Mouse (Mus musculus) stomach, postnatal 0 days (tissue): ENCODE data around the gene Slc1a3.

Experiments
- CTCF ChIP-seq: IDR thresholded peaks from 2 replicates; pipeline ENCODE4 v1.5.1; 2016; ENCODE audit warnings: antibody characterized with exemption, low read depth, mild to moderate bottlenecking, moderate library complexity
- EP300 ChIP-seq: optimal IDR thresholded peaks from 2 replicates; pipeline ENCODE3; 2016; ENCODE audit warnings: antibody characterized with exemption

DNA sequence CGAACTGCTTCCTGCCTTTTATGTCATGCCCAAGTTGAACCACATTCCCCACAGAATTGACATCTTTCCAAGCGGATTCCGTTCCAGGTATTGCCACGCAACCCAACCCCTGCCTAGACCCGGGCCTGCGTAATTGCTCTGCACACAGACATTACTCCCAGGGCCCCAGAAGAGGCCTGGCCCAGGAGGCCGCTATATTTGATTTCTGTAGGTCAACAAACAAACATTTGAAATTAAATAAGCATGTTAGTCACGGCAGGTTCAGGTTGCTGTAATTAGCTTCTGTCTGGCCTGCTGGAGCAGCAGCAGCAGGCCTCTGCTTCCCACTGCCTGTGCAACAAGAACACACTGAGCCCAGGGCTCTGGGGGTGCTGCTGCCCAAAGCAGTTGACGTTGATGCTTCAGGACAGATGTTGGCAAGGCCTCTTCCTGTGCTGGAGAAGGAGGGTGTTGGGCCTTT, 123.7 kb downstream of the Slc1a3 start:
- TF ChIP-seq CTCF: no peak
- TF ChIP-seq EP300: no peak
